In genomic region chr4:86435631-86436030, GRCm38 (mm10) we compare ENCODE assay signal across 26 mouse cellular contexts.
"Had no signal": no experiment of that assay in that cellular context is flagged by ENCODE, and none has a peak within 500 bp of the region (broad histone marks: within the 10 kb centered on the region; RNA-seq: fewer than 3 reads in every experiment).

No protein-coding gene starts in this region.

- H3K27ac ChIP-seq: left cerebral cortex, adult 2 months; limb, embryonic 10.5 days; limb, embryonic 12.5 days; limb, embryonic 13.5 days; limb, embryonic 15.5 days; liver, embryonic 12.5 days; liver, embryonic 13.5 days; liver, embryonic 14.5 days; liver, embryonic 15.5 days; lung, embryonic 15.5 days; macrophage; midbrain, embryonic 10.5 days; midbrain, embryonic 12.5 days; midbrain, embryonic 13.5 days; midbrain, embryonic 15.5 days; neural tube, embryonic 12.5 days had no signal

- H3K27me3 ChIP-seq: limb, embryonic 12.5 days; limb, embryonic 13.5 days; limb, embryonic 15.5 days; liver, embryonic 12.5 days; liver, embryonic 13.5 days; liver, embryonic 15.5 days; lung, embryonic 15.5 days; megakaryocyte, embryonic 14.5 days; midbrain, embryonic 12.5 days; midbrain, embryonic 13.5 days; midbrain, embryonic 15.5 days; neural tube, embryonic 12.5 days had no signal

- DNase-seq: left cerebral cortex, postnatal 4 days; liver, embryonic 13.5 days; lung, adult 2 months; lung, embryonic 14.5 days; lung, postnatal 10 days; lung, postnatal 14 days; lung, postnatal 4 days; midbrain, embryonic 14.5 days had no signal

- H3K4me3 ChIP-seq: left cerebral cortex, adult 2 months; limb, embryonic 10.5 days; limb, embryonic 12.5 days; limb, embryonic 13.5 days; limb, embryonic 15.5 days; liver, embryonic 12.5 days; liver, embryonic 13.5 days; liver, embryonic 15.5 days; lung, embryonic 15.5 days; megakaryocyte, embryonic 14.5 days; midbrain, embryonic 10.5 days; midbrain, embryonic 12.5 days; midbrain, embryonic 13.5 days; midbrain, embryonic 15.5 days; myocyte; neural tube, embryonic 12.5 days had no signal

- H3K36me3 ChIP-seq: limb, embryonic 10.5 days; limb, embryonic 12.5 days; limb, embryonic 13.5 days; limb, embryonic 15.5 days; liver, embryonic 12.5 days; liver, embryonic 13.5 days; liver, embryonic 15.5 days; lung, embryonic 15.5 days; midbrain, embryonic 10.5 days; midbrain, embryonic 12.5 days; midbrain, embryonic 13.5 days; midbrain, embryonic 15.5 days; neural tube, embryonic 12.5 days had no signal

- H3K9ac ChIP-seq: limb, embryonic 12.5 days; limb, embryonic 13.5 days; limb, embryonic 15.5 days; liver, embryonic 12.5 days; liver, embryonic 13.5 days; liver, embryonic 14.5 days; liver, embryonic 15.5 days; liver, postnatal 0 days; lung, embryonic 14.5 days; lung, embryonic 15.5 days; midbrain, embryonic 12.5 days; midbrain, embryonic 13.5 days; midbrain, embryonic 15.5 days; neural tube, embryonic 12.5 days had no signal

- H3K4me1 ChIP-seq: liver, embryonic 12.5 days; liver, embryonic 15.5 days; lung, embryonic 15.5 days; megakaryocyte, embryonic 14.5 days; midbrain, embryonic 10.5 days; midbrain, embryonic 12.5 days; midbrain, embryonic 13.5 days; midbrain, embryonic 15.5 days; neural tube, embryonic 12.5 days had no signal
